Mouse (Mus musculus): ENCODE measurements around the gene Slc41a1. TPM values are rescaled to one million over a fixed set of nuclear protein-coding genes. Genes with fewer than 3 reads are reported as not detected.

Slc41a1 gene
- polyA plus RNA-seq, 1 experiment from 2014 or later = 8.9 TPM

- Histone ChIP-seq H3K4me2 (ENCODE audit: low read length) (no peak overlapping the region), H3K27ac (ENCODE audit: low read depth) (no peak overlapping the region), H3K4me3 (ENCODE audit: low read depth, low read length) (no peak overlapping the region), H3K9me3 (ENCODE audit: control insufficient read depth, low read length) (no peaks in the 10 kb centered on the region), H3K36me3 (ENCODE audit: control insufficient read depth, insufficient read depth, low read length) (peaks cover 23% of the 10 kb centered on the region), H3K4me1 (replicated peaks; ENCODE audit: control insufficient read depth, insufficient read depth, low read length) (peaks cover 14% of the 10 kb centered on the region), H3K9ac (ENCODE audit: low read length) (no peak overlapping the region), H3K27me3 (replicated peaks; ENCODE audit: control insufficient read depth, insufficient read depth, low read length) (no peaks in the 10 kb centered on the region)
- WGBS = 84% methylated on average over 15 of the region's 15 CpGs
- DNase-seq (ENCODE audit: low spot score) (no peak), ATAC-seq (replicated peaks; ENCODE audit: low FRiP score, low TSS enrichment, low read depth) (no peak)
These were observed 3.3 kb downstream of the Slc41a1 start for GRCm38 (mm10) chr1:131830561-131830960.

GRCm38 (mm10) chr1:131830971-131831641 lies 3.8 kb downstream of the Slc41a1 start:
- no peak overlapping the region for H3K27ac ChIP-seq (ENCODE audit: low read depth)
- DNase-seq (ENCODE audit: low spot score) (no peak), ATAC-seq (replicated peaks; ENCODE audit: low FRiP score, low TSS enrichment, low read depth) (no peak)
- WGBS = 78% methylated on average over 8 of the region's 8 CpGs
- H3K36me3 ChIP-seq (ENCODE audit: control insufficient read depth, insufficient read depth, low read length) = peaks cover 23% of the 10 kb centered on the region
- H3K4me2 ChIP-seq (ENCODE audit: low read length) = no peak overlapping the region
- no peak overlapping the region for H3K9ac ChIP-seq (ENCODE audit: low read length)
- peaks cover 14% of the 10 kb centered on the region for H3K4me1 ChIP-seq (replicated peaks; ENCODE audit: control insufficient read depth, insufficient read depth, low read length)
- no peaks in the 10 kb centered on the region for H3K27me3 ChIP-seq (replicated peaks; ENCODE audit: control insufficient read depth, insufficient read depth, low read length)
- H3K4me3 ChIP-seq (ENCODE audit: low read depth, low read length) = no peak overlapping the region
- no peaks in the 10 kb centered on the region for H3K9me3 ChIP-seq (ENCODE audit: control insufficient read depth, low read length)

DNA sequence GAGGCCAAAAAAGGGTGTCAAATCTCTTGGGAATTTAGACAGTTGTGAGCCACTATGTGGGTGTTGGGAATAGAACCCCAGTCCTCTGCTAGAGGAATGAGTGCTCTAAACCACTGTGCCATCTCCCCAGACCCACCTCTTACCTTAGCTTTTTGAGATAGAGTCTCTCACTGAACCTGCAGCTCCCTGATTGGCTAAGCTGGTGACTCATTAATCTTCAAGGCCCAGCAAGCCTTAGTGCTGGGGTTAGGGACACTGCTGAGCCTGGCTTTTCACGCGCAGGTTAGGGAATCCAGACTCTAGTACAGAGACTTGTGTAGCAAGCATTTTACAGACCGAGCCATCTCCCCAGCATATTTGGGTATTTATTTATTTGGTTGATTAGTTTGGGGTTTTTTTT lies 9.7 kb downstream of the Slc41a1 start:
- Histone ChIP-seq H3K4me2 (ENCODE audit: low read length) (no peak overlapping the region), H3K27me3 (replicated peaks; ENCODE audit: control insufficient read depth, insufficient read depth, low read length) (no peaks in the 10 kb centered on the region), H3K27ac (ENCODE audit: low read depth) (no peak overlapping the region), H3K9me3 (ENCODE audit: control insufficient read depth, low read length) (no peaks in the 10 kb centered on the region), H3K36me3 (ENCODE audit: control insufficient read depth, insufficient read depth, low read length) (peaks cover 30% of the 10 kb centered on the region), H3K9ac (ENCODE audit: low read length) (no peak overlapping the region), H3K4me1 (replicated peaks; ENCODE audit: control insufficient read depth, insufficient read depth, low read length) (no peaks in the 10 kb centered on the region), H3K4me3 (ENCODE audit: low read depth, low read length) (no peak overlapping the region)
- WGBS = 81% methylated on average over 3 of the region's 3 CpGs
- DNase-seq (ENCODE audit: low spot score) (no peak), ATAC-seq (replicated peaks; ENCODE audit: low FRiP score, low TSS enrichment, low read depth) (no peak)

DNA sequence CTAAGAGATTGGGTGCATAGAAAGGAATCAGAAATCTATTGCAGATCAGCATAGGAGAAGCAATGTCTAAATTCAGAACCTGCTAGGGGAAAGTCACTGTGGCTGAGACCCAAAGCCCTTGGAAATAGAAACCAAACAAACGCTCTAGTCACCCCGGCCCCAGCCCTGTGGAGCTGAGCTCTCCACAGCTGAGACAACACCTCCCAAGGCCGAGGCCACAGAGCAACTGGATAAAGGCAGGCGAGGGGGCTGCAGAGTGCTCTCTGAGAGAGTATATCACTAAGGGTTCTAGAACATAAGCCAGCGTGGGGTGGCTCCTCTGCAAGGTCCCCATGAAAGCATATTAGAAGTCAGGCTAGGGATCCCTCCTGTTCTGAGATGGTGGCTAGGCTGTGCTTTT lies 11.2 kb downstream of the Slc41a1 start:
- no peak for ATAC-seq (replicated peaks; ENCODE audit: low FRiP score, low TSS enrichment, low read depth)
- no peaks in the 10 kb centered on the region for H3K4me1 ChIP-seq (replicated peaks; ENCODE audit: control insufficient read depth, insufficient read depth, low read length)
- no peak overlapping the region for H3K4me3 ChIP-seq (ENCODE audit: low read depth, low read length)
- H3K27me3 ChIP-seq (replicated peaks; ENCODE audit: control insufficient read depth, insufficient read depth, low read length) = no peaks in the 10 kb centered on the region
- H3K4me2 ChIP-seq (ENCODE audit: low read length) = no peak overlapping the region
- H3K9me3 ChIP-seq (ENCODE audit: control insufficient read depth, low read length) = no peaks in the 10 kb centered on the region
- 67% methylated on average over 5 of the region's 5 CpGs for WGBS
- peaks cover 45% of the 10 kb centered on the region for H3K36me3 ChIP-seq (ENCODE audit: control insufficient read depth, insufficient read depth, low read length)
- no peak overlapping the region for H3K9ac ChIP-seq (ENCODE audit: low read length)
- DNase-seq (ENCODE audit: low spot score) = no peak
- no peak overlapping the region for H3K27ac ChIP-seq (ENCODE audit: low read depth)

DNA sequence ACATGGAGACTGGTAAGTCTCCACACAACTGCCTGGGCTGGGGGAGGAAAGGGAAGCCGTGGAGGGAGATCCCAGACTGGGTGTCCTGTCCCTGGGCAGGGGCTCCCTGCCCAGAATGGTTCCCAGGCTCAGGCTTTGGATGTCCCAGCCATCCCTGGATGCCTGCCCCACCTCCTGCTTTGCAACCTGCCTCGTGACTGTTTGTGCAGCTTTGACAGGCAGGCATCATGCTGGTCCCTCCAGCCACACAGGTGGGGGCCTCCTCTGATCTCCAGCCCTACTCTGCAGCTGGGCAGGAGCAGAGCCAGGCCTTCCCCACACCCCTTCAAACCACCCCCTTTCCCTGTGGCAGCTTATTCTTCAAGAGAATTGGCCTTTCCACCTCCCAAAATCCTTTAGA lies 12.0 kb downstream of the Slc41a1 start:
- no peak overlapping the region for H3K27ac ChIP-seq (ENCODE audit: low read depth)
- H3K27me3 ChIP-seq (replicated peaks; ENCODE audit: control insufficient read depth, insufficient read depth, low read length) = no peaks in the 10 kb centered on the region
- ATAC-seq (replicated peaks; ENCODE audit: low FRiP score, low TSS enrichment, low read depth) (no peak), DNase-seq (ENCODE audit: low spot score) (no peak)
- no peak overlapping the region for H3K9ac ChIP-seq (ENCODE audit: low read length)
- 50% methylated on average over 2 of the region's 2 CpGs for WGBS
- no peak overlapping the region for H3K4me2 ChIP-seq (ENCODE audit: low read length)
- no peaks in the 10 kb centered on the region for H3K4me1 ChIP-seq (replicated peaks; ENCODE audit: control insufficient read depth, insufficient read depth, low read length)
- H3K4me3 ChIP-seq (ENCODE audit: low read depth, low read length) = no peak overlapping the region
- no peaks in the 10 kb centered on the region for H3K9me3 ChIP-seq (ENCODE audit: control insufficient read depth, low read length)
- peaks cover 46% of the 10 kb centered on the region for H3K36me3 ChIP-seq (ENCODE audit: control insufficient read depth, insufficient read depth, low read length)

DNA sequence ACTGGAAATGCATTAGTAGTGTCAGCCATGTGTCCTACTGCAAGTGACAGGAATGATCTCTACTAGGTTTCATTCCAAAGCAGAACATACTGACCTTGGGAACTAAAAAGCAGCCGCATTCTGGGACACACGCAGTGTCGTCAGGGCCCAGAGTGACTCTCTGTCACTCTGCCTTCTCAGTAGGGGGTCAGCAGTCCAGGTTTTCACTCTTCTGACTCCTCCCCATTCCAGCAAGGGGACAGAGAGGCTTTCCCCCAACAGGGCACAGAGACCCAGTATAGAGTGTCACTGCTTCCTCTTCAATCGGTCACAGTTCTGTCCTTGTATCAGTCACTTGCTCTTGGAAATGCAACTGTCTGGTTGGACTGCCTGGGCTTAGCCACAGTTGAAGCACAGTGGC lies 14.9 kb downstream of the Slc41a1 start:
- Histone ChIP-seq H3K4me1 (replicated peaks; ENCODE audit: control insufficient read depth, insufficient read depth, low read length) (no peaks in the 10 kb centered on the region), H3K27me3 (replicated peaks; ENCODE audit: control insufficient read depth, insufficient read depth, low read length) (no peaks in the 10 kb centered on the region), H3K27ac (ENCODE audit: low read depth) (no peak overlapping the region), H3K9ac (ENCODE audit: low read length) (no peak overlapping the region), H3K4me2 (ENCODE audit: low read length) (no peak overlapping the region), H3K36me3 (ENCODE audit: control insufficient read depth, insufficient read depth, low read length) (peaks cover 71% of the 10 kb centered on the region), H3K4me3 (ENCODE audit: low read depth, low read length) (no peak overlapping the region), H3K9me3 (ENCODE audit: control insufficient read depth, low read length) (no peaks in the 10 kb centered on the region)
- no peak for DNase-seq (ENCODE audit: low spot score)
- WGBS = 88% methylated on average over 4 of the region's 4 CpGs
- no peak for ATAC-seq (replicated peaks; ENCODE audit: low FRiP score, low TSS enrichment, low read depth)

DNA sequence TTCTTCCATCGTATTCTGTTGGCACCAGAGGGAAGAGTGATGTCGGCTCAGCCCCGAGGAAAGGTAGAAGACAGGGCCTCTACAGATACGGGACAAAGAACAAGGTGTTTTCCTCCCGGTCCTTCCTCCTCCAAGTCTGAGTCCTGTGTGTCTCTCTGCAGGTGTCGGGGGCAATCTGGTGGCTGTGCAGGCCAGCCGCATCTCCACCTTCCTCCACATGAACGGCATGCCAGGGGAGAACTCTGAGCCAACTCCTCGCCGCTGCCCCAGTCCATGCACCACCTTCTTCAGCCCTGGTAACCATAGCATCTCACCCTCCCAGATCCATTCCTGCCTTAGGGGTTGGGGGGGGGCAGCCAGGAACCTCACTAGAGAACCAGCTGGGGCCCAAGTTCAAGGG lies 16.5 kb downstream of the Slc41a1 start:
- no peak overlapping the region for H3K9ac ChIP-seq (ENCODE audit: low read length)
- H3K9me3 ChIP-seq (ENCODE audit: control insufficient read depth, low read length) = no peaks in the 10 kb centered on the region
- H3K27ac ChIP-seq (ENCODE audit: low read depth) = no peak overlapping the region
- no peaks in the 10 kb centered on the region for H3K27me3 ChIP-seq (replicated peaks; ENCODE audit: control insufficient read depth, insufficient read depth, low read length)
- peaks cover 81% of the 10 kb centered on the region for H3K36me3 ChIP-seq (ENCODE audit: control insufficient read depth, insufficient read depth, low read length)
- H3K4me2 ChIP-seq (ENCODE audit: low read length) = no peak overlapping the region
- no peak for DNase-seq (ENCODE audit: low spot score)
- no peak overlapping the region for H3K4me3 ChIP-seq (ENCODE audit: low read depth, low read length)
- 92% methylated on average over 10 of the region's 10 CpGs for WGBS
- no peak for ATAC-seq (replicated peaks; ENCODE audit: low FRiP score, low TSS enrichment, low read depth)
- H3K4me1 ChIP-seq (replicated peaks; ENCODE audit: control insufficient read depth, insufficient read depth, low read length) = no peaks in the 10 kb centered on the region

GRCm38 (mm10) chr1:131844883-131845282 lies 17.6 kb downstream of the Slc41a1 start:
- Histone ChIP-seq H3K4me1 (replicated peaks; ENCODE audit: control insufficient read depth, insufficient read depth, low read length) (no peaks in the 10 kb centered on the region), H3K4me2 (ENCODE audit: low read length) (no peak overlapping the region), H3K9ac (ENCODE audit: low read length) (no peak overlapping the region), H3K4me3 (ENCODE audit: low read depth, low read length) (no peak overlapping the region), H3K27me3 (replicated peaks; ENCODE audit: control insufficient read depth, insufficient read depth, low read length) (no peaks in the 10 kb centered on the region), H3K36me3 (ENCODE audit: control insufficient read depth, insufficient read depth, low read length) (peaks cover 77% of the 10 kb centered on the region), H3K27ac (ENCODE audit: low read depth) (no peak overlapping the region), H3K9me3 (ENCODE audit: control insufficient read depth, low read length) (no peaks in the 10 kb centered on the region)
- 75% methylated on average over 8 of the region's 8 CpGs for WGBS
- DNase-seq (ENCODE audit: low spot score) (no peak), ATAC-seq (replicated peaks; ENCODE audit: low FRiP score, low TSS enrichment, low read depth) (no peak)

DNA sequence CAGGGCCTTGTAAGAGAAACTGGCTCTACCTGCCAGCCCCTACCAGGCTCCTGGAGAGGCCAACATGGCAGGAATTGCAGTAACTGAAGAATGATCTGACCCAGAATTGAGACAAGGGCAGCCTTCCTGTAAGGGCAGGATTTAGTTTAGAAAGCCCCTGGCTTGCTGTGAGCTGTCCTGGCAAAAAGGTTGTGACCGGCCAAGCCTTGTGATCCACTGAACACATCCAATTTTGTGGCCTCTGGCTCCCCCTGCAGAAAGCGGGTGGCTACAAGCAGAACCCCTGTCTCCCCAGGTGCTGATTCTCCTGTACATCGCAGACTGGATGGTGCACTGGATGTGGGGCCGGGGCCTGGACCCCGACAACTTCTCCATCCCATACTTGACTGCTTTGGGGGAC lies 19.0 kb downstream of the Slc41a1 start:
- Histone ChIP-seq H3K4me1 (replicated peaks; ENCODE audit: control insufficient read depth, insufficient read depth, low read length) (no peaks in the 10 kb centered on the region), H3K36me3 (ENCODE audit: control insufficient read depth, insufficient read depth, low read length) (peaks cover 67% of the 10 kb centered on the region), H3K9me3 (ENCODE audit: control insufficient read depth, low read length) (no peaks in the 10 kb centered on the region), H3K4me3 (ENCODE audit: low read depth, low read length) (no peak overlapping the region), H3K27ac (ENCODE audit: low read depth) (no peak overlapping the region), H3K9ac (ENCODE audit: low read length) (no peak overlapping the region), H3K4me2 (ENCODE audit: low read length) (no peak overlapping the region), H3K27me3 (replicated peaks; ENCODE audit: control insufficient read depth, insufficient read depth, low read length) (no peaks in the 10 kb centered on the region)
- ATAC-seq (replicated peaks; ENCODE audit: low FRiP score, low TSS enrichment, low read depth) (no peak), DNase-seq (ENCODE audit: low spot score) (peak; percentile 61)
- 76% methylated on average over 5 of the region's 5 CpGs for WGBS
